Mouse (Mus musculus) stomach, embryonic 15.5 days (tissue): ENCODE data around the gene Tmcc1. TPM values are rescaled to one million over a fixed set of nuclear protein-coding genes. Genes with fewer than 3 reads are reported as not detected.
"Not testable (repeated sequence)": the region's sequence is repeated elsewhere in the genome, so short reads cannot be mapped to it uniquely, and the experiment has no call there.

Source experiments
- ATAC-seq: fragments of 200-750 bp; cut with Nextera tagmentation; 2 replicates; pipeline ENCODE4 v1.8.0; 2017; ENCODE audit warnings: low read depth, moderate number of reproducible peaks, moderate TSS enrichment; ENCODE audit not compliant: insufficient read depth, low FRiP score
- H3K27ac ChIP-seq: fragments of 300-500 bp; sonication (generic); 2 replicates; pipeline ENCODE4 v1.5.1; 2015; ENCODE audit warnings: mild to moderate bottlenecking, inconsistent platforms
- H3K27me3 ChIP-seq: fragments of 300-500 bp; sonication (generic); replicated peaks from 2 replicates; pipeline ENCODE4 v1.6.1; 2015; ENCODE audit warnings: inconsistent platforms
- H3K36me3 ChIP-seq: fragments of 300-500 bp; sonication (generic); 2 replicates; pipeline ENCODE4 v1.6.1; 2015; ENCODE audit warnings: inconsistent platforms
- H3K4me1 ChIP-seq: fragments of 300-500 bp; sonication (generic); 2 replicates; pipeline ENCODE4 v1.6.1; 2015; ENCODE audit warnings: inconsistent platforms
- H3K4me2 ChIP-seq: fragments of 300-500 bp; sonication (generic); 2 replicates; pipeline ENCODE4 v1.6.1; 2015; ENCODE audit warnings: mild to moderate bottlenecking, inconsistent platforms
- H3K4me3 ChIP-seq: fragments of 300-500 bp; sonication (generic); replicated peaks from 2 replicates; pipeline ENCODE4 v1.5.1; 2015; ENCODE audit warnings: inconsistent platforms
- H3K9ac ChIP-seq: fragments of 300-500 bp; sonication (generic); 2 replicates; pipeline ENCODE4 v1.6.1; 2015; ENCODE audit warnings: inconsistent platforms
- H3K9me3 ChIP-seq: fragments of 300-500 bp; sonication (generic); 2 replicates; pipeline ENCODE4 v1.6.1; 2016; ENCODE audit warnings: inconsistent platforms
- WGBS: fragments of 180-500 bp; shearing (Covaris S2); methylation state at CpG from one replicate; pipeline ENCODE4 v1.1.7; 2015; 5-methylcytosine and 5-hydroxymethylcytosine counted together
- polyA plus RNA-seq: library from polyadenylated mRNA; unstranded; fragments of >200 nt; fragmentation: Nextera tagmentation; extraction: Ambion mirVana; gene quantifications from 2 replicates; pipeline ENCODE4 v1.2.1, GENCODE M21; 2015

Tmcc1 gene
- polyA plus RNA-seq, 1 experiment from 2014 or later, result 19.1 TPM

GRCm38 (mm10) chr6:116139143-116139856 is 54.0 kb downstream of the Tmcc1 start:
- Histone ChIP-seq H3K36me3 (no peaks in the 10 kb centered on the region), H3K9ac (no peak overlapping the region), H3K4me1 (no peaks in the 10 kb centered on the region), H3K4me2 (no peak overlapping the region), H3K4me3 (no peak overlapping the region), H3K27me3 (no peaks in the 10 kb centered on the region), H3K9me3 (no peaks in the 10 kb centered on the region), H3K27ac (no peak overlapping the region)
- ATAC-seq, result no peak
- 59% methylated on average over 2 of the region's 2 CpGs for WGBS

- no peak overlapping the region for H3K9ac ChIP-seq
- H3K4me1 ChIP-seq, result no peaks in the 10 kb centered on the region
- H3K4me2 ChIP-seq, result no peak overlapping the region
- H3K4me3 ChIP-seq, result no peak overlapping the region
- H3K27ac ChIP-seq, result no peak overlapping the region
- ATAC-seq, result no peak
- WGBS, result 43% methylated on average over 7 of the region's 7 CpGs
- no peaks in the 10 kb centered on the region for H3K9me3 ChIP-seq
- H3K27me3 ChIP-seq, result no peaks in the 10 kb centered on the region
- H3K36me3 ChIP-seq, result no peaks in the 10 kb centered on the region
Observed at GRCm38 (mm10) chr6:116135971-116136632, 57.2 kb downstream of the Tmcc1 start.

- no peak overlapping the region for H3K4me2 ChIP-seq
- WGBS, result 68% methylated on average over 8 of the region's 8 CpGs
- H3K4me1 ChIP-seq, result no peaks in the 10 kb centered on the region
- no peak overlapping the region for H3K27ac ChIP-seq
- no peaks in the 10 kb centered on the region for H3K9me3 ChIP-seq
- H3K9ac ChIP-seq, result no peak overlapping the region
- no peaks in the 10 kb centered on the region for H3K27me3 ChIP-seq
- ATAC-seq, result no peak
- no peak overlapping the region for H3K4me3 ChIP-seq
- no peaks in the 10 kb centered on the region for H3K36me3 ChIP-seq
Observed at GRCm38 (mm10) chr6:116133756-116134155, 59.5 kb downstream of the Tmcc1 start.

- Histone ChIP-seq H3K27me3 (no peaks in the 10 kb centered on the region), H3K9me3 (no peaks in the 10 kb centered on the region), H3K4me3 (no peak overlapping the region), H3K4me1 (no peaks in the 10 kb centered on the region), H3K27ac (no peak overlapping the region), H3K9ac (no peak overlapping the region), H3K4me2 (no peak overlapping the region), H3K36me3 (no peaks in the 10 kb centered on the region)
- no peak for ATAC-seq
- WGBS, result 87% methylated on average over 1 of the region's 1 CpGs
Observed at GRCm38 (mm10) chr6:116131771-116132170, 61.5 kb downstream of the Tmcc1 start.

GRCm38 (mm10) chr6:116128710-116129109 is 64.6 kb downstream of the Tmcc1 start:
- no peaks in the 10 kb centered on the region for H3K36me3 ChIP-seq
- no peaks in the 10 kb centered on the region for H3K4me1 ChIP-seq
- no peaks in the 10 kb centered on the region for H3K9me3 ChIP-seq
- H3K27me3 ChIP-seq, result no peaks in the 10 kb centered on the region
- H3K4me2 ChIP-seq, result no peak overlapping the region
- WGBS, result 8% methylated on average over 1 of the region's 1 CpGs
- H3K4me3 ChIP-seq, result no peak overlapping the region
- ATAC-seq, result no peak
- no peak overlapping the region for H3K27ac ChIP-seq
- no peak overlapping the region for H3K9ac ChIP-seq

GRCm38 (mm10) chr6:116127918-116128443 is 65.3 kb downstream of the Tmcc1 start:
- H3K27me3 ChIP-seq, result no peaks in the 10 kb centered on the region
- no peak overlapping the region for H3K4me2 ChIP-seq
- 0 out of 2 replicates have a peak, but pooled peaks cover under 1% of the 10 kb centered on the region for H3K36me3 ChIP-seq
- H3K4me1 ChIP-seq, result no peaks in the 10 kb centered on the region
- no peak for ATAC-seq
- H3K4me3 ChIP-seq, result no peak overlapping the region
- no peak overlapping the region for H3K9ac ChIP-seq
- no peaks in the 10 kb centered on the region for H3K9me3 ChIP-seq
- H3K27ac ChIP-seq, result no peak overlapping the region

- H3K4me3 ChIP-seq, result no peak overlapping the region
- ATAC-seq, result no peak
- H3K9ac ChIP-seq, result no peak overlapping the region
- no peak overlapping the region for H3K4me2 ChIP-seq
- 0 out of 2 replicates have a peak, but pooled peaks cover 3% of the 10 kb centered on the region for H3K36me3 ChIP-seq
- no peaks in the 10 kb centered on the region for H3K27me3 ChIP-seq
- H3K4me1 ChIP-seq, result no peaks in the 10 kb centered on the region
- H3K27ac ChIP-seq, result no peak overlapping the region
- H3K9me3 ChIP-seq, result no peaks in the 10 kb centered on the region
Observed at GRCm38 (mm10) chr6:116126577-116126976, 66.7 kb downstream of the Tmcc1 start.

GRCm38 (mm10) chr6:116122881-116123280 is 70.4 kb downstream of the Tmcc1 start:
- no peak overlapping the region for H3K9ac ChIP-seq
- WGBS, result 90% methylated on average over 1 of the region's 1 CpGs
- H3K4me1 ChIP-seq, result no peaks in the 10 kb centered on the region
- no peak overlapping the region for H3K4me3 ChIP-seq
- H3K36me3 ChIP-seq, result 0 out of 2 replicates have a peak, but pooled peaks cover 3% of the 10 kb centered on the region
- H3K27me3 ChIP-seq, result no peaks in the 10 kb centered on the region
- H3K4me2 ChIP-seq, result no peak overlapping the region
- ATAC-seq, result no peak
- H3K27ac ChIP-seq, result no peak overlapping the region
- no peaks in the 10 kb centered on the region for H3K9me3 ChIP-seq

- no peak for ATAC-seq
- 77% methylated on average over 4 of the region's 4 CpGs for WGBS
Observed at GRCm38 (mm10) chr6:116119669-116120068, 73.6 kb downstream of the Tmcc1 start.

GRCm38 (mm10) chr6:116116634-116117033 is 76.7 kb downstream of the Tmcc1 start:
- not testable (repeated sequence) for H3K9me3 ChIP-seq, H3K4me1 ChIP-seq, H3K27me3 ChIP-seq, H3K36me3 ChIP-seq, ATAC-seq, H3K4me2 ChIP-seq, H3K9ac ChIP-seq, H3K27ac ChIP-seq, H3K4me3 ChIP-seq
- WGBS, result 91% methylated on average over 6 of the region's 6 CpGs

More at GRCm38 (mm10) chr6:116119669-116120068, 73.6 kb downstream of the Tmcc1 start:
- Histone ChIP-seq H3K36me3 (0 out of 2 replicates have a peak, but pooled peaks cover 3% of the 10 kb centered on the region), H3K9ac (no peak overlapping the region), H3K4me2 (no peak overlapping the region), H3K4me1 (no peaks in the 10 kb centered on the region), H3K27me3 (no peaks in the 10 kb centered on the region), H3K4me3 (no peak overlapping the region), H3K9me3 (no peaks in the 10 kb centered on the region), H3K27ac (no peak overlapping the region)

- no peak for ATAC-seq
Observed at GRCm38 (mm10) chr6:116110588-116110987, 82.7 kb downstream of the Tmcc1 start.

More at GRCm38 (mm10) chr6:116110588-116110987, 82.7 kb downstream of the Tmcc1 start:
- no peak overlapping the region for H3K4me2 ChIP-seq
- 66% methylated on average over 4 of the region's 4 CpGs for whole genome bisulfite sequencing
- H3K27ac ChIP-seq, result no peak overlapping the region
- no peak overlapping the region for H3K4me3 ChIP-seq
- peaks cover 11% of the 10 kb centered on the region; the same call in 1 of the 2 replicates for H3K4me1 ChIP-seq
- no peaks in the 10 kb centered on the region for H3K9me3 ChIP-seq
- no peaks in the 10 kb centered on the region for H3K27me3 ChIP-seq
- no peaks in the 10 kb centered on the region for H3K36me3 ChIP-seq
- H3K9ac ChIP-seq, result no peak overlapping the region
